Mouse (Mus musculus) forebrain, embryonic 11.5 days (tissue): ENCODE results near the gene Pou2f3. TPM values are rescaled to one million over a fixed set of nuclear protein-coding genes. Genes with fewer than 3 reads are reported as not detected.

Source experiments
- ATAC-seq: fragments of 200-750 bp; cut with Nextera tagmentation; replicated peaks from 2 replicates; pipeline ENCODE4 v1.8.0; 2017; ENCODE audit warnings: moderate TSS enrichment; ENCODE audit not compliant: low FRiP score
- DNase-seq: peaks from one replicate; pipeline ENCODE4 v3.0.0-alpha.2; 2017; ENCODE audit warnings: low spot score
- H3K27ac ChIP-seq: fragments of 300-500 bp; sonication (generic); 2 replicates; pipeline ENCODE4 v1.5.1; 2014; ENCODE audit warnings: low read depth, low read length
- H3K27me3 ChIP-seq: fragments of 300-500 bp; sonication (generic); 2 replicates; pipeline ENCODE4 v1.6.1; 2014; ENCODE audit warnings: mild to moderate bottlenecking, low read length, mixed read lengths; ENCODE audit not compliant: control insufficient read depth, insufficient read depth
- H3K36me3 ChIP-seq: fragments of 300-500 bp; sonication (generic); 2 replicates; pipeline ENCODE4 v1.6.1; 2014; ENCODE audit warnings: mild to moderate bottlenecking, low read length, moderate library complexity, mixed read lengths; ENCODE audit not compliant: control insufficient read depth, insufficient read depth
- H3K4me1 ChIP-seq: fragments of 300-500 bp; sonication (generic); replicated peaks from 2 replicates; pipeline ENCODE4 v1.6.1; 2014; ENCODE audit warnings: low read length, mixed read lengths; ENCODE audit not compliant: control insufficient read depth, insufficient read depth
- H3K4me2 ChIP-seq: fragments of 300-500 bp; sonication (generic); 2 replicates; pipeline ENCODE4 v1.6.1; 2014; ENCODE audit warnings: low read depth, mild to moderate bottlenecking, low read length, moderate library complexity, mixed read lengths; ENCODE audit not compliant: severe bottlenecking
- H3K4me3 ChIP-seq: fragments of 300-500 bp; sonication (generic); 2 replicates; pipeline ENCODE4 v1.5.1; 2014; ENCODE audit warnings: low read depth, low read length
- H3K9ac ChIP-seq: fragments of 300-500 bp; sonication (generic); 2 replicates; pipeline ENCODE4 v1.6.1; 2014; ENCODE audit warnings: low read length
- H3K9me3 ChIP-seq: fragments of 300-500 bp; sonication (generic); 2 replicates; pipeline ENCODE4 v1.6.1; 2016; ENCODE audit warnings: low read length, mixed read lengths; ENCODE audit not compliant: control insufficient read depth
- WGBS: fragments of 180-500 bp; shearing (Covaris S2); extraction: QIAGEN DNeasy Blood & Tissue Kit; methylation state at CpG from one replicate; pipeline ENCODE4 v1.1.7; 2014; 5-methylcytosine and 5-hydroxymethylcytosine counted together
- polyA plus RNA-seq: library from polyadenylated mRNA; unstranded; fragments of >200 nt; fragmentation: Nextera tagmentation; extraction: Ambion mirVana; gene quantifications from 2 replicates; pipeline ENCODE4 v1.2.1, GENCODE M21; 2014

Pou2f3 gene
- polyA plus RNA-seq, 1 experiment from 2014 or later, result not detected

DNA sequence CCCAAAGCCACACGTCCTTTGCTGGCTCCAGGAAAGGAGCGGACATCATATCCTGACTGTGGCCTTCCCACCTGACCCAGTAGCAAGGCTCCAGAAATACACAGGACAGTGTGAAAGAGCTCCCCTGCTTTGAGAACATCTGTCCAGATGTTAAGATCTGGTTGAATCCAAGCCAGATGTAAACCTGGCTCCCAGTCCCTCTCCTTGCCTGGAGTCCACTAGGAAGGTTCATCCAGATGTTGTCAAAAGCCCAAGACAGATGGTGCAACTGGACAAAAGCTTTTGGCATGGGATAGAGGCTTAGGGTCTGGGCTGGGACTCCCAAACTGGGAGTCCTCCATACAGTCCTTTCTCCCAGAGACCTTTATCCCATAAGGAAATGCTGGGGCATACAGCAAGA lies 18.6 kb upstream of the Pou2f3 start:
- Histone ChIP-seq H3K36me3 (no peaks in the 10 kb centered on the region), H3K27ac (no peak overlapping the region), H3K9ac (no peak overlapping the region), H3K4me2 (no peak overlapping the region), H3K4me1 (peaks cover 6% of the 10 kb centered on the region; the same call in 1 of the 2 replicates), H3K9me3 (no peaks in the 10 kb centered on the region), H3K4me3 (no peak overlapping the region), H3K27me3 (no peaks in the 10 kb centered on the region)
- WGBS, result 89% methylated on average over 2 of the region's 2 CpGs
- ATAC-seq (no peak), DNase-seq (no peak)

DNA sequence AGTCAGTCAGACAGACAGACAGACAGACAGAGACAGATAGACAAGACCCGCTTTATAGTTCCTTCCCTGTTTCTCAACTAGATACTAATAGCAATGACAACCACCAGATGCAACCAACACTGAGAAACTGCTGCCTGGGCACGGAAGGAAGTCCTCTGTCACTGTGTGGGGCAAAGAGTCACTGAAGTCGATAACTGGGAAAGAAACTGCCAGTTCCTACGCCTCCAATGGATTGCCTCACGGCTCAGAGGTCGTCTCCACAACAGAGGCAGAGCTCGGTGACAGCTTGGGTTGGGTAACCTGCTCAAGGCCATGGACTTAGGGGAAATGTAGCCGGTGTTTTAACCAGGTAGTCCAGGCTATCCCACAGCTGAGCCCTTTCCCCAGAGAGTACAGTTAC lies 17.5 kb upstream of the Pou2f3 start:
- WGBS, result 92% methylated on average over 8 of the region's 8 CpGs
- no peak overlapping the region for H3K4me3 ChIP-seq
- no peaks in the 10 kb centered on the region for H3K9me3 ChIP-seq
- H3K9ac ChIP-seq, result no peak overlapping the region
- DNase-seq, result no peak
- H3K27ac ChIP-seq, result no peak overlapping the region
- no peaks in the 10 kb centered on the region for H3K27me3 ChIP-seq
- peaks cover 6% of the 10 kb centered on the region; the same call in 1 of the 2 replicates for H3K4me1 ChIP-seq
- no peak for ATAC-seq
- H3K4me2 ChIP-seq, result no peak overlapping the region
- no peaks in the 10 kb centered on the region for H3K36me3 ChIP-seq

DNA sequence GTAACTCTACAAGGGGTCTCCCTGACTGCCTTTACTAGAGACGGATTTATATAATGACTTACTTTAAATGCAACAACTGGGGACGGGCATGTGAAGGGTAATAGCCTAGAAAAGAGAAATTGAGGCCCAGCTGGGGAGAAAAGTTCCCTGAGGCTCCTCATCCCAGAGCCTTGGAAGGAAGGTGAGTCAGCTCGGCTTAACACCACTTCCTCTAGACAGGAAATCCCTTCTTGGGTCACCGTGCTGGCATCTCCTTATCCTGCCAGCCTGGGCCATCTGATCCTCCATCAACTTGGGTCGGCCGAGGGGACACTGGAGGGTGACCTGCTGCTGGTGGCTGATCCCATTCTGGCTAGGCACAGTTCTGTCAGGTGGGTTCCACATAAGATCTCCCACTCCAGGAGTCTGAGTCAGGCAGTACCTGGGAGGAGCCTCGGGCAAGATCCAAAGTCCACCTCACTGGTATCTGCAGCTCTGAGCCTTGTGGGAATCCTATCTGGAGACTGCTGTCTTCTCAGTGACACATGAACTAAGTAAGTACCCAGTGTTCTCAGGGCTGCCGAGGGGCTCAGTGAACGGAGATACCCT lies 16.5 kb upstream of the Pou2f3 start:
- Histone ChIP-seq H3K4me2 (no peak overlapping the region), H3K9me3 (no peaks in the 10 kb centered on the region), H3K27ac (no peak overlapping the region), H3K9ac (no peak overlapping the region), H3K4me1 (0 out of 2 replicates have a peak, but pooled peaks cover 3% of the 10 kb centered on the region), H3K36me3 (no peaks in the 10 kb centered on the region), H3K27me3 (no peaks in the 10 kb centered on the region), H3K4me3 (no peak overlapping the region)
- 78% methylated on average over 9 of the region's 9 CpGs for WGBS
- no peak for DNase-seq
- ATAC-seq, result no peak

DNA sequence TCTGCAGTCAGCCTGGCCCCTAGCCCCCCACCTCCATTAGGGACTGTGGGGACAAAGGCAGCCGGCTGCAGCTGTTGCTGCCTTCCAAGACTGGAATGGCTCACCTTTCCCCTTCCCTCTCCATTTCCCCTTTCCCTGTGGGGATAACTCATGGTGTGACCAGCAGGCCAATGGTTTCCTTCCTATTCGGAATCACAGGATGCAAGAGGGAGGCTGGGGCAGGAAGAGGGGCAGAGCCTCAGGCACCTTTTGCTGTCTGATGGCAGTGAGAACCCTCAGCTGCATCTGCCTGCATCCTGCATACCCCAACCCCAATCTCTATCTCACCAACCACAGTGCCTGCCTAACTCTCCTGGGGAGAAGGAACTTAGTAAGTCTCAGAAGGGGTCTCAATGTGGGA lies 15.3 kb upstream of the Pou2f3 start:
- 31% methylated on average over 2 of the region's 2 CpGs for WGBS
- H3K36me3 ChIP-seq, result no peaks in the 10 kb centered on the region
- H3K4me3 ChIP-seq, result no peak overlapping the region
- H3K9ac ChIP-seq, result no peak overlapping the region
- H3K4me2 ChIP-seq, result no peak overlapping the region
- H3K27me3 ChIP-seq, result no peaks in the 10 kb centered on the region
- no peak overlapping the region for H3K27ac ChIP-seq
- H3K9me3 ChIP-seq, result no peaks in the 10 kb centered on the region
- 0 out of 2 replicates have a peak, but pooled peaks cover 3% of the 10 kb centered on the region for H3K4me1 ChIP-seq
- DNase-seq (no peak), ATAC-seq (no peak)

DNA sequence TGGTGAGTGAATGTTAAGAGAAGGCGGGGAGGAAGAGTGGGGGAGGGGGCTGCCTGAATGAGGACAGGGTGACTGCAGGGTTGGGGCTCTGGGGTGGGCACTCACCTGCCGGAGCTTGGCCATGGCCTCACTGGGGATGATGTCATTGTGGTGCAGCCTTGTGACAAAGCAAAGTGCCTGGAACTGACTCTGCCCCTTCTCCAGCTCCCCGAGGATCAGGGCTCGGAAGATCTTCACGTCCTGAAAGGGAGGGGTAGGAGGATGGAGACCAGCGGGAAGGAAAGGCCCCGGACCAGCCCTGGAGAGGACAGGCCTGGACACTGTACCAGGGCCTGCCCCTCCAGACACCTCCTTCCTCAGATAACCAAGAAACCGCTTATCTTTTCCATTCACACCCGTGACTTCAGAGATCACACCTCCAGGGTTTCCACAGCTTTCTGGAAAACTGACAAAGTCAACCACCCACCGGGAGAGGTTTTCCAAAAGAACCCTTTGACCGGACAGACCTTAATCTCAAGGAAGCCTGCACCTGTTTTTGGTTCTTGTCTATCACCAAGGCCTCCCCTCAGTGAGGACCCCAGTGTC lies 14.7 kb upstream of the Pou2f3 start:
- H3K9me3 ChIP-seq, result no peaks in the 10 kb centered on the region
- no peaks in the 10 kb centered on the region for H3K27me3 ChIP-seq
- H3K36me3 ChIP-seq, result no peaks in the 10 kb centered on the region
- 48% methylated on average over 11 of the region's 11 CpGs for WGBS
- DNase-seq (no peak), ATAC-seq (no peak)
- no peak overlapping the region for H3K9ac ChIP-seq
- H3K4me1 ChIP-seq, result 0 out of 2 replicates have a peak, but pooled peaks cover 3% of the 10 kb centered on the region
- no peak overlapping the region for H3K27ac ChIP-seq
- no peak overlapping the region for H3K4me2 ChIP-seq
- H3K4me3 ChIP-seq, result no peak overlapping the region

DNA sequence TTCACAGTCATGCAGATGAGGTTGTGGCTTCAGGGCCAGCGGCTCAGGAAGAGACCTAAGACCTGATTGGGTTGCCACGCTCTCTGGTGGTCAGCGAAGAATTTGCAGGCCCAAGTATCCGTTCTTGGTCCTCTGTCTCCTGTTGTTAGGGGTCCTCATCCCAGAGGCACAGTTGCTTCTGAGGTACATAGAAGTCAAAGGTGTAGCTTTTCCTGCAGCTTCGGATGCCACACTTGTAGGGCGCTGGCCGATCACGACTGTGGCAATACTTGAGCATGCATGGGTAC lies 12.2 kb upstream of the Pou2f3 start:
- H3K36me3 ChIP-seq, result no peaks in the 10 kb centered on the region
- H3K9ac ChIP-seq, result no peak overlapping the region
- H3K4me1 ChIP-seq, result 0 out of 2 replicates have a peak, but pooled peaks cover 3% of the 10 kb centered on the region
- WGBS, result 32% methylated on average over 8 of the region's 8 CpGs
- H3K9me3 ChIP-seq, result no peaks in the 10 kb centered on the region
- H3K27me3 ChIP-seq, result no peaks in the 10 kb centered on the region
- H3K27ac ChIP-seq, result no peak overlapping the region
- ATAC-seq (no peak), DNase-seq (peak; percentile 74)
- no peak overlapping the region for H3K4me2 ChIP-seq
- H3K4me3 ChIP-seq, result no peak overlapping the region

DNA sequence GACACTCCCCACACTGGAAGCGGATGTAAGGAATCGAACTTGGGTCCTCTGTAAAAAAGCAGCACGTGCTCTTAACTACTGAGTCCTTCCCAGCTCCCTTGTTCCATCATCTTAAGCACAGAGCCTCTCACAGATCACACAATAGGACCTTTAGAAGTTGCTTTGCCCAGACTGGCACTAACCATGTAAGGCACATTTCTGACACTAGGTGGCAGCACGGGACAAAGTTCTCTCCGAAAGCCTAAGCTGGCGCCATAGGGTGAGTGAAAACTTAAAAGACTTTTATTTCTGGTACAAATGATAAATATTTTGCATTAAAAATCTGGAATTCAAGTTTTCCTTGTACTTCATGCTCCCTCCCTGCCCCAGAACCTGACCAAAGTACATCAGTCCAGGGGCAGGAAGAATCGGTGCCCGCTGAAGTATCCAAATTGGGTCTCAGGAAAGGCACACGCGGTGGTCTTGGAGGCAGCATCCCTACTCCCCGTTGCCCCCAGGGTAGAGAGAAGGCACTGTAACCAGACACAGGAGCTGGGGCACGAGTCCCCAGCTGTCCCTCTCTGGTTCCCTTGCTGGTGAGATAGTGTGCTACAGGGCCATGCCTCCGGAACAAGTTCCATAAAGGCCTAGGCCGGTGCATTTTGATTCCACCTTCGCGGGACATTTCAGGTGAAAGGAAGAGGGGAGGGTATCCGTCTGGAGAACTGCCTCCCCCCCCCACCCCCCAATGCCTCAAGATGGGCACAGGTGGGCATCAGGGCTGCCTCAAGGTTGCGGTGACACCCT lies 11.7 kb upstream of the Pou2f3 start:
- Histone ChIP-seq H3K36me3 (no peaks in the 10 kb centered on the region), H3K9me3 (no peaks in the 10 kb centered on the region), H3K27ac (no peak overlapping the region), H3K9ac (no peak overlapping the region), H3K4me2 (no peak overlapping the region), H3K4me3 (no peak overlapping the region), H3K4me1 (0 out of 2 replicates have a peak, but pooled peaks cover 3% of the 10 kb centered on the region), H3K27me3 (no peaks in the 10 kb centered on the region)
- peak; percentile 72; the same call in 1 of the 2 replicates for ATAC-seq
- peak; percentile 93 for DNase-seq
- 33% methylated on average over 18 of the region's 18 CpGs for WGBS

DNA sequence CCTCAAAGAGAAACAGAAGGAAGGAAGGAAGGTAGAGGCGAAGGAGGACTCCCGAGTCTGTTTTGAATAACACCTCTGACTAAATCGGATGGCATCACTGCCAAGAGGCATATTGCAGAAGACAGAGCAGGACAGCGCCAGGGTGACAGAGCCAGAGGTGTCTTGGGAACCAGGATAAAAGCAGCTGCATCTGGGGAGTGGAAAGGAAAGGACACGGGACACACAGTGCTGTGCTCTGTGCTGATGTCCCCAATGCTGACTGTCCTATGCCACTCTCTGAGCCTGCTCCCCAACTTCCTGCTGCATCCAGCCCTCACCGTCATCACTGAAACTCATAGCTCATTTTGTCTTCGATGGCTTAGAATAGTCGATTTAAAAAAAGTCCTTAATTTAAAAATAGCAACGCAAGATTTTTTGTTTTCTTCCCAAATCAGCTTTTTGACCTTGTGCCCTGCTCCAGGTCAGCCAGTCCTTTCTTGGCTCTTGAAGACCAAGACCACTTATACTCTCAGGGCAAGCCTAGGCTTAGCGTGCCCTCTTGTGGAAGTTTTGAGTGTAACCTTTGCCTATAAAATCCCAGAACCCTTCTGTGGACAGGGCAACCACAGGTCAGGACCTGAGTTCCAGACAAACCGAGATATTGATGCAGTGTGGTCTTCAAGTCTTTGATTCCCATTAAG lies 742 bp upstream of the Pou2f3 start:
- peaks cover 9% of the 10 kb centered on the region; the same call in 1 of the 2 replicates for H3K4me1 ChIP-seq
- H3K36me3 ChIP-seq, result no peaks in the 10 kb centered on the region
- H3K27ac ChIP-seq, result no peak overlapping the region
- no peaks in the 10 kb centered on the region for H3K9me3 ChIP-seq
- WGBS, result 30% methylated on average over 11 of the region's 11 CpGs
- peaks cover 7% of the 10 kb centered on the region for H3K27me3 ChIP-seq
- peak; percentile 63 for DNase-seq
- H3K9ac ChIP-seq, result no peak overlapping the region
- no peak overlapping the region for H3K4me2 ChIP-seq
- no peak overlapping the region for H3K4me3 ChIP-seq
- ATAC-seq, result peak; percentile 51; the same call in 1 of the 2 replicates
